Mouse (Mus musculus) hindbrain, embryonic 11.5 days (tissue): Measurements from ENCODE around the gene Lasp1. TPM values are rescaled to one million over a fixed set of nuclear protein-coding genes. Genes with fewer than 3 reads are reported as not detected.
A peak's percentile ranks its signal among the peaks of the same experiment; 100 is the strongest.

ENCODE experiments used
- ATAC-seq: fragments of 200-750 bp; cut with Nextera tagmentation; 2 replicates; pipeline ENCODE4 v1.8.0; 2017; ENCODE audit warnings: mild to moderate bottlenecking, moderate TSS enrichment, moderate library complexity; ENCODE audit not compliant: low FRiP score
- DNase-seq: peaks from one replicate; pipeline ENCODE4 v3.0.0-alpha.2; 2015; ENCODE audit warnings: low spot score
- H3K27ac ChIP-seq: fragments of 300-500 bp; sonication (generic); 2 replicates; pipeline ENCODE4 v1.5.1; 2014; ENCODE audit warnings: mild to moderate bottlenecking, low read depth, low read length
- H3K27me3 ChIP-seq: fragments of 300-500 bp; sonication (generic); 2 replicates; pipeline ENCODE4 v1.6.1; 2014; ENCODE audit warnings: mild to moderate bottlenecking, low read length, moderate library complexity, mixed read lengths; ENCODE audit not compliant: control insufficient read depth, insufficient read depth
- H3K36me3 ChIP-seq: fragments of 300-500 bp; sonication (generic); 2 replicates; pipeline ENCODE4 v1.6.1; 2014; ENCODE audit warnings: mild to moderate bottlenecking, low read length, moderate library complexity, mixed read lengths; ENCODE audit not compliant: control insufficient read depth, insufficient read depth
- H3K4me1 ChIP-seq: fragments of 300-500 bp; sonication (generic); replicated peaks from 2 replicates; pipeline ENCODE4 v1.6.1; 2014; ENCODE audit warnings: low read length, mixed read lengths; ENCODE audit not compliant: control insufficient read depth, insufficient read depth
- H3K4me2 ChIP-seq: fragments of 300-500 bp; sonication (generic); replicated peaks from 2 replicates; pipeline ENCODE4 v1.6.1; 2014; ENCODE audit warnings: mild to moderate bottlenecking, low read depth, low read length
- H3K4me3 ChIP-seq: fragments of 300-500 bp; sonication (generic); 2 replicates; pipeline ENCODE4 v1.5.1; 2014; ENCODE audit warnings: low read depth, low read length
- H3K9ac ChIP-seq: fragments of 300-500 bp; sonication (generic); 2 replicates; pipeline ENCODE4 v1.6.1; 2014; ENCODE audit warnings: low read depth, low read length
- H3K9me3 ChIP-seq: fragments of 300-500 bp; sonication (generic); 2 replicates; pipeline ENCODE4 v1.6.1; 2016; ENCODE audit warnings: low read length; ENCODE audit not compliant: control insufficient read depth
- WGBS: fragments of 180-500 bp; shearing (Covaris S2); extraction: QIAGEN DNeasy Blood & Tissue Kit; methylation state at CpG from one replicate; pipeline ENCODE4 v1.1.7; 2014; 5-methylcytosine and 5-hydroxymethylcytosine counted together
- polyA plus RNA-seq: library from polyadenylated mRNA; unstranded; fragments of >200 nt; fragmentation: Nextera tagmentation; extraction: Ambion mirVana; gene quantifications from 2 replicates; pipeline ENCODE4 v1.2.1, GENCODE M21; 2014

The Lasp1 gene
- polyA plus RNA-seq, 1 experiment from 2014 or later = 45.8 TPM

- H3K4me3 ChIP-seq = no peak overlapping the region
- H3K9ac ChIP-seq = peak overlapping the region; percentile 45; the same call in 1 of the 2 replicates
- H3K4me2 ChIP-seq = no peak overlapping the region; the same call in 1 of the 2 replicates
- peaks cover 37% of the 10 kb centered on the region for H3K4me1 ChIP-seq
- no peaks in the 10 kb centered on the region for H3K9me3 ChIP-seq
- no peaks in the 10 kb centered on the region for H3K27me3 ChIP-seq
- ATAC-seq (peak; percentile 23), DNase-seq (peak; percentile 29)
- 0 out of 2 replicates have a peak, but pooled peaks cover 5% of the 10 kb centered on the region for H3K36me3 ChIP-seq
- H3K27ac ChIP-seq = peak overlapping the region; percentile 89
- WGBS = 28% methylated on average over 12 of the region's 13 CpGs
Measured at GRCm38 (mm10) chr11:97811569-97812362, 13.0 kb downstream of the Lasp1 start.

- H3K9me3 ChIP-seq = no peaks in the 10 kb centered on the region
- 0 out of 2 replicates have a peak, but pooled peaks cover 3% of the 10 kb centered on the region for H3K36me3 ChIP-seq
- 16% methylated on average over 3 of the region's 3 CpGs for whole genome bisulfite sequencing
- H3K27ac ChIP-seq = peak overlapping the region; percentile 89
- peak; percentile 75 for DNase-seq
- H3K27me3 ChIP-seq = no peaks in the 10 kb centered on the region
- peaks cover 37% of the 10 kb centered on the region for H3K4me1 ChIP-seq
- peak overlapping the region; percentile 28 for H3K4me2 ChIP-seq
- peak; percentile 87 for ATAC-seq
- no peak overlapping the region for H3K4me3 ChIP-seq
- H3K9ac ChIP-seq = peak overlapping the region; percentile 45
Measured at GRCm38 (mm10) chr11:97812491-97812921, 13.7 kb downstream of the Lasp1 start.

GRCm38 (mm10) chr11:97813085-97813484 is 14.3 kb downstream of the Lasp1 start:
- Histone ChIP-seq H3K9ac (peak overlapping the region; percentile 45), H3K9me3 (no peaks in the 10 kb centered on the region), H3K27ac (peak overlapping the region; percentile 89), H3K4me3 (no peak overlapping the region), H3K4me1 (peaks cover 37% of the 10 kb centered on the region), H3K36me3 (0 out of 2 replicates have a peak, but pooled peaks cover 3% of the 10 kb centered on the region), H3K4me2 (peak overlapping the region; percentile 28), H3K27me3 (no peaks in the 10 kb centered on the region)
- 60% methylated on average over 7 of the region's 7 CpGs for WGBS
- DNase-seq (no peak), ATAC-seq (peak; percentile 22; the same call in 1 of the 2 replicates)

GRCm38 (mm10) chr11:97813746-97814515 is 15.1 kb downstream of the Lasp1 start:
- H3K9me3 ChIP-seq = no peaks in the 10 kb centered on the region
- H3K9ac ChIP-seq = no peak overlapping the region
- peak overlapping the region; percentile 89 for H3K27ac ChIP-seq
- WGBS = 82% methylated on average over 16 of the region's 17 CpGs
- H3K27me3 ChIP-seq = no peaks in the 10 kb centered on the region
- H3K36me3 ChIP-seq = 0 out of 2 replicates have a peak, but pooled peaks cover 1% of the 10 kb centered on the region
- H3K4me2 ChIP-seq = no peak overlapping the region
- H3K4me1 ChIP-seq = peaks cover 38% of the 10 kb centered on the region
- no peak overlapping the region for H3K4me3 ChIP-seq
- DNase-seq = no peak
- ATAC-seq = no peak

GRCm38 (mm10) chr11:97815736-97816135 is 16.9 kb downstream of the Lasp1 start:
- Histone ChIP-seq H3K4me2 (no peak overlapping the region), H3K36me3 (no peaks in the 10 kb centered on the region), H3K27ac (0 out of 2 replicates have a peak overlapping the region, but pooled peaks have one; percentile 0), H3K27me3 (no peaks in the 10 kb centered on the region), H3K9me3 (no peaks in the 10 kb centered on the region), H3K9ac (no peak overlapping the region), H3K4me3 (no peak overlapping the region), H3K4me1 (peaks cover 34% of the 10 kb centered on the region)
- 76% methylated on average over 11 of the region's 11 CpGs for whole genome bisulfite sequencing
- no peak for DNase-seq
- ATAC-seq = no peak

- 79% methylated on average over 5 of the region's 5 CpGs for WGBS
- Histone ChIP-seq H3K27ac (no peak overlapping the region), H3K9ac (no peak overlapping the region), H3K36me3 (no peaks in the 10 kb centered on the region), H3K4me2 (no peak overlapping the region), H3K9me3 (no peaks in the 10 kb centered on the region), H3K4me3 (no peak overlapping the region), H3K27me3 (no peaks in the 10 kb centered on the region), H3K4me1 (peaks cover 34% of the 10 kb centered on the region)
- DNase-seq (no peak), ATAC-seq (no peak)
Measured at GRCm38 (mm10) chr11:97816176-97816575, 17.4 kb downstream of the Lasp1 start.

- 57% methylated on average over 9 of the region's 9 CpGs for WGBS
- ATAC-seq (no peak), DNase-seq (no peak)
- no peaks in the 10 kb centered on the region for H3K36me3 ChIP-seq
- no peak overlapping the region for H3K9ac ChIP-seq
- H3K9me3 ChIP-seq = no peaks in the 10 kb centered on the region
- peaks cover 28% of the 10 kb centered on the region for H3K4me1 ChIP-seq
- no peak overlapping the region for H3K4me3 ChIP-seq
- no peak overlapping the region for H3K4me2 ChIP-seq
- H3K27me3 ChIP-seq = no peaks in the 10 kb centered on the region
- H3K27ac ChIP-seq = no peak overlapping the region
Measured at GRCm38 (mm10) chr11:97816916-97817315, 18.1 kb downstream of the Lasp1 start.

GRCm38 (mm10) chr11:97817379-97817778 is 18.6 kb downstream of the Lasp1 start:
- ATAC-seq (no peak), DNase-seq (no peak)
- Histone ChIP-seq H3K4me1 (peaks cover 25% of the 10 kb centered on the region), H3K27ac (0 out of 2 replicates have a peak overlapping the region, but pooled peaks have one; percentile 47), H3K9ac (no peak overlapping the region), H3K9me3 (no peaks in the 10 kb centered on the region), H3K27me3 (no peaks in the 10 kb centered on the region), H3K36me3 (no peaks in the 10 kb centered on the region), H3K4me2 (no peak overlapping the region), H3K4me3 (no peak overlapping the region)
- 38% methylated on average over 5 of the region's 5 CpGs for WGBS
